Mouse (Mus musculus) liver, adult 10 weeks (tissue): ENCODE data around the gene Rsph4a. TPM values are rescaled to one million over a fixed set of nuclear protein-coding genes. Genes with fewer than 3 reads are reported as not detected.

ENCODE experiments used
- polyA plus RNA-seq: library from polyadenylated mRNA; stranded (reverse); fragments of 350-450 nt; fragmentation: Illumina TruSeq; extraction: RNeasy Lipid Tissue Mini Kit (QIAGEN cat#74804); gene quantifications from one replicate; pipeline ENCODE4 v1.2.3, GENCODE M21; 2014; ENCODE audit warnings: low read depth, low replicate concordance

Rsph4a gene
- 2.2 TPM for polyA plus RNA-seq

DNA sequence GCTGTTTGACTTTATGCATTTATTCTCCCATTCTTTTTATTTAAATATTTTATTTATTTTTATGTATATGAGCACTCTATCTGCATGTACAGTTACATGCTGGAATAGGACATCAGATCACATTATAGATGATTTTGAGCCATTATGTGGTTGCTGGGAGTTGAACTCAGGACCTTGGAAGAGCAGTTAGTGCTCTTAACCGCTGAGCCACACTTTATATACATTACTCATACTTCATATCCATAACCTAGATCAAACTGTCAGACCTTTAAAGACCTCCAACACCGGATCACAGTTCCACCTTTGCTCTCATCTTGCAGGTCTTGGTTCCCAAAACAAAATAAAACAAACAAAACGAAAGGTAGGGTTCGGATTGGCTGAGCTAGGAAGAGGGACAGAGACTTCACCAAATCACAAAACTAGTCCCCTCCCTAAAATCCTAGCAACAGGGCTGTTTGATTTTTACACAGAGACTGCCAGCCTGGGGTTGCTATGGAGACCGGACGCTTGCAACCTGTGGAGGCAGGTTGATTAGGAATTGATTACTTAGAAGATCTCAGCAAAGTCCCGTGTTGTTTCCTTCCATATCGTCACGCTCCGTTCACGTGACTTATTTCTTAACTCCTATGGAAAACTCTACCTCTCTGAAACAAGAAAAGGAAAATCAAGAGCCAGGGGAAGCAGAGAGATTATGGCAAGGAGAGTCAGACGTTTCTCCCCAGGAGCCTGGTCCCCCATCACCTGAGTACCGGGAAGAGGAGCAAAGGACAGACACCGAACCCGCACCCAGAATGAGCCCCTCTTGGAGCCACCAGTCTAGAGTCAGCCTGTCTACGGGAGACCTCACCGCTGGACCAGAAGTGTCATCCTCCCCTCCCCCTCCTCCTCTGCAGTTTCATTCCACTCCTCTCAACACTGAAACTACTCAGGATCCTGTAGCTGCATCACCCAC, at the start of gene Rsph4a:
Gene Rsph4a, plus strand, starts transcription at position 582 of the 952 bp plus-strand sequence.

DNA sequence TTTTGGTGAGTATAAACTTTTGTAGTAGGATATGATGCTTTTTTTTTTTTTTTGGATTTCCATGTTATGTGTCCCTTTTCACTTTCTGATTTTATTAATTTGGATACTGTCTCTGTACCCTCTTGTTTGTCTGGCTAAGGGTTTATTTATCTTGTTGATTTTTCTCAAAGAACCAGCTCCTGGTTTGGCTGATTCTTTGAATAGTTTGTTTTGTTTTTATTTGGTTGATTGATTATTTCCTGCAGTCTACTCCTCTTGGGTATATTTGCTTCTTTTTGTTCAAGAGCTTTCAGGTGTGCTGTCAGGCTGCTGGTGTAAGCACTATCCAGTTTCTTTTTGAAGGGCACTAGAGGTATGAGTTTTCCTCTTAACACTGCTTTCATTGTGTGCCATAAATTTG, 47.5 kb upstream of the Rsph4a start, which contains the start of gene Sult3a1:
Gene Sult3a1, plus strand, starts transcription at position 301 of the 400 bp plus-strand sequence.

DNA sequence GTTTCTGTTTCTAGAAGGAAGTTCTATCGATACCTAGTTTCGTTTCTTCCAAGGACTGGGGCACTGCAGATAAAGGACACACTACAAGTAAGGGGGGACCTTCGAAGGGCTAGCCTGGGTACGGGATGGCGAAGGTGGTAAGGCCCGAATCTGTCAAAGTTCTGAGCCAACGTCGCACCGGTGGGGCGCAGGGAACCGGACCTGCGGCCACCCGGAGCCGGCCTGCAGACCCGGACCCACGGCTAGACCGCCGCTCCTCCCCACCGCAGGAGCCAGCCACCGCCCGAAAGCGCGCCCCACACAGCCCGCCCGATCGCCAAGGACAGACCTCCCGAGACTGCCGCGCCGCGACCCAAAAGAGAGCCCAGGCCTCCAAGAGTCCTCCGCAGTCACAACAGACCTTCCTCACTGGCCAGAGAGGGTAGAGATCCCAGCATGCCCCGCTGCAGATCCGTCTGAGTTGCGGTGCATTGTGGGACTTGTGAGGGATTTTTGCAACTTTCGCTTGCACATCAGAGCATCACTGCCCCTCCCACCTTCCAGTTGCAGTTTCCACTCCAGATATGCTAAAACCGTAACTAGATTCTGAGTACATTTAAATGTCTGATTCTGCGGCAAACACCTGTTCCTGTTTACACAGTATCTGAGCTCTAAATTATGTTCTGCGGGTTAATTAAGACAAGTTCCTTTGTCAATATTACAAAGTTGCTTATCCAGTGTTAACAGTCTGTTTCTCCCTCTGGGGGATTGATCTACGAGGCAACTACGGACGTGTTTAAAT, 46.1 kb downstream of the Rsph4a start, which contains the start of gene Zup1:
Gene Zup1, minus strand, starts transcription at position 467 of the 781 bp plus-strand sequence.

Other genes starting within 250 kb of the Rsph4a start
- gene Sult3a2, start 118.4 kb upstream of the Rsph4a start, polyA plus RNA-seq = 60.0 TPM
- 1,185 TPM for gene Sult3a1, start 47.4 kb upstream of the Rsph4a start, polyA plus RNA-seq
- gene Zup1, start 46.2 kb downstream of the Rsph4a start, polyA plus RNA-seq = 16.2 TPM
- 94.8 TPM for gene Rwdd1, start 114.5 kb downstream of the Rsph4a start, polyA plus RNA-seq
- not detected for gene Trappc3l, start 132.5 kb downstream of the Rsph4a start, polyA plus RNA-seq
- gene Calhm4, start 139.2 kb downstream of the Rsph4a start, polyA plus RNA-seq = not detected
- gene Calhm5, start 191.4 kb downstream of the Rsph4a start, polyA plus RNA-seq = 0.08 TPM
- gene Calhm6, start 222.9 kb downstream of the Rsph4a start, polyA plus RNA-seq = 2.1 TPM